Mouse (Mus musculus) lung, embryonic 14.5 days (tissue): Measurements from ENCODE around the gene 4930444G20Rik. TPM values are rescaled to one million over a fixed set of nuclear protein-coding genes. Genes with fewer than 3 reads are reported as not detected.
"Not testable (repeated sequence)": the region's sequence is repeated elsewhere in the genome, so short reads cannot be mapped to it uniquely, and the experiment has no call there.

Source experiments
- ATAC-seq: fragments of 200-750 bp; cut with Nextera tagmentation; 2 replicates; pipeline ENCODE4 v1.8.0; 2017; ENCODE audit warnings: mild to moderate bottlenecking, moderate TSS enrichment, moderate library complexity; ENCODE audit not compliant: insufficient read depth
- DNase-seq: peaks from one replicate; pipeline ENCODE4 v3.0.0-alpha.2; 2015
- H3K27ac ChIP-seq: fragments of 300-500 bp; sonication (generic); 2 replicates; pipeline ENCODE4 v1.5.1; 2014; ENCODE audit warnings: low read depth, mild to moderate bottlenecking, moderate library complexity
- H3K27me3 ChIP-seq: fragments of 300-500 bp; sonication (generic); 2 replicates; pipeline ENCODE4 v1.6.1; 2014; ENCODE audit warnings: low read length, control low read depth; ENCODE audit not compliant: insufficient read depth
- H3K36me3 ChIP-seq: fragments of 300-500 bp; sonication (generic); 2 replicates; pipeline ENCODE4 v1.6.1; 2014; ENCODE audit warnings: control low read depth; ENCODE audit not compliant: insufficient read depth
- H3K4me1 ChIP-seq: fragments of 300-500 bp; sonication (generic); 2 replicates; pipeline ENCODE4 v1.6.1; 2014; ENCODE audit warnings: antibody characterized with exemption, control low read depth; ENCODE audit not compliant: insufficient read depth
- H3K4me2 ChIP-seq: fragments of 300-500 bp; sonication (generic); 2 replicates; pipeline ENCODE4 v1.6.1; 2014; ENCODE audit warnings: mild to moderate bottlenecking
- H3K4me3 ChIP-seq: fragments of 300-500 bp; sonication (generic); 2 replicates; pipeline ENCODE4 v1.5.1; 2014; ENCODE audit warnings: low read depth, low read length
- H3K9ac ChIP-seq: fragments of 300-500 bp; sonication (generic); 2 replicates; pipeline ENCODE4 v1.6.1; 2014
- H3K9me3 ChIP-seq: fragments of 300-500 bp; sonication (generic); 2 replicates; pipeline ENCODE4 v1.6.1; 2016; ENCODE audit warnings: low read depth, low read length, control low read depth
- CTCF ChIP-seq: IDR thresholded peaks from 2 replicates; pipeline ENCODE4 v1.5.1; 2016; ENCODE audit warnings: antibody characterized with exemption, low read depth
- WGBS: fragments of 180-500 bp; shearing (Covaris S2); extraction: QIAGEN DNeasy Blood & Tissue Kit; methylation state at CpG from one replicate; pipeline ENCODE4 v1.1.7; 2014; 5-methylcytosine and 5-hydroxymethylcytosine counted together
- polyA plus RNA-seq: library from polyadenylated mRNA; unstranded; fragments of >200 nt; fragmentation: Nextera tagmentation; extraction: Ambion mirVana; gene quantifications from 2 replicates; pipeline ENCODE4 v1.2.1, GENCODE M21; 2014

4930444G20Rik gene
- polyA plus RNA-seq, 1 experiment from 2014 or later, result not detected

DNA sequence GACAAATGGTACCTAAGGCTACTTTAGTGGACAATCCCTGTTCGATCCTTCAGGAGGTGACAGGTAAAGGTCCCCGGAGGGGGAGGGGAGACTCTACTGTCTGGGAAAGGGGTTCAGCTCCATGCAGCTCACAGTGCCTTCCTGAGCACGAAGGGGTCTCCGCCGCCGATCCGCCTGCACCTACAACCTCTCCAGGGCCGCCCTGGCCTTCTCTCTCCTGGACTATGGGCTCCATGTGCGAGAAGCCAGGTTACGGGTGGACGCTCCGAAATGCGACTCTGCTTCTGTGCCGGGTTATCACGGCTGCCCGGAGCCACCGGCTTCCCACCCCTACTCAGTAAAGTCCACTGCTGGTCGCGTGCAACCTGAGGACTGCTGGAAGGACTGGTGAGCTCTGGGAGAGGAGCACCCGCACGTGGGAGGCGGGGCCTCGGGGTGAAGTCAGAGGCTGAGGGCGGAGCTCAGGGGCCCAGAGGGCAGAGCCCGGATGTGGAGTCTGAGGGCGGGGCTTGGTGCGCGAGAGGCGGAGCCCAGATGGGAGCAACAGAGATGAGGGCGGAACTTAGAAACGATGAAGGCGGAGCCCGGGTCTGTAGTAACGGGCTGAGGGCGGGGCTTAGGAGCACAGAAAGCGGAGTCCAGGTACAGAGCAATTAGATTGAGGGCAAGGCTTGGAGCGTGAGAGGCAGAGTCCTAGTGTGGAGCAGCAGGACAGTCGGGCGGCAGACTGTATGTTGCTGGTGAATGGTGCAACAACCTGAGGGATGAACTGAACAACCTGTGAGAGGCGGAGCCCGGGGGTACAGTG, 9.5 kb downstream of the 4930444G20Rik start:
- Histone ChIP-seq H3K4me1 (no peaks in the 10 kb centered on the region), H3K27me3 (no peaks in the 10 kb centered on the region), H3K4me2 (peak overlapping the region; percentile 76), H3K27ac (no peak overlapping the region), H3K9me3 (no peaks in the 10 kb centered on the region), H3K9ac (peak overlapping the region; percentile 46), H3K36me3 (no peaks in the 10 kb centered on the region), H3K4me3 (peak overlapping the region; percentile 49)
- DNase-seq, result peak; percentile 97
- no peak for TF ChIP-seq CTCF
- peak; percentile 98 for ATAC-seq
- WGBS, result 7% methylated on average over 41 of the region's 41 CpGs

DNA sequence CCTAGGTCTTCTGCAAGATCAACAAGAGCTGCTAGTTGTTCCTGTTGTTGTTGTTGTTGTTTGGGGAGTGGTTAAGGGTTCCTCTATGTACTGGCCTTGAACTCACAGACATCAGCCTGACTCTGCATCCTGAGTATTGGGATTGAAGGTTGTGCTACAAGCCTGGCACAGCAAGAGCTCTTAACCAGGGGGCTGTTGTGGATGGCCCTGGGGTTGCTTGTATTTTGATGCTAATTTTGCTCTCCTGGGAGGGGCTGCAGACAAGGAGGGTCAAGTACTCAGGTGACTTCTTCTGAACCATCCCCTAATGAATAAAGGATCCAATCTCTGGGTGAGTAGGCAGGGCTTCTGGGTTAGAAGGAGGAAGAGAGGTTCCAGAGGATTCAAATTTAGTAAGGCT, 12.6 kb downstream of the 4930444G20Rik start:
- no peaks in the 10 kb centered on the region for H3K4me1 ChIP-seq
- no peaks in the 10 kb centered on the region for H3K27me3 ChIP-seq
- no peak overlapping the region for H3K27ac ChIP-seq
- H3K36me3 ChIP-seq, result no peaks in the 10 kb centered on the region
- no peak for TF ChIP-seq CTCF
- no peak for DNase-seq
- H3K4me2 ChIP-seq, result no peak overlapping the region
- no peaks in the 10 kb centered on the region for H3K9me3 ChIP-seq
- H3K4me3 ChIP-seq, result no peak overlapping the region
- ATAC-seq, result no peak
- H3K9ac ChIP-seq, result no peak overlapping the region

DNA sequence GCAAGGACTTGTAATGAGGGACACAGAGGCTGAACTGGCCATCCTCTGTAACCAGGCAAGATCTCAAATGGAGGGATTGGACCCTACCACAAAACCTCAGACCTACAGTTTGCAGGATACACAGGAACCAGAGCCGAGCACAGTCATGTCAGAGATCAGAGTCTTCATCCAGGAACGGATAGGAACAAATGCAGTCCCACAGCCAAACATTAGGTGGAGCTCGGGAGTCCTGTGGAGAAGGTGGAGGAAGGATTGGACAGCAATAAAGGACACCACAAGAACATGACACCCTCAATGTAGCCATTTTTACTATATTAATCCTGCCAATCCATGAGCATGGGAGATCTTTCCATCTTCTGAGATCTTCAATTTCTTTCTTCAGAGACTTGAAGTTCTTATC, 31.6 kb downstream of the 4930444G20Rik start:
- peak; percentile 77 for DNase-seq
- not testable (repeated sequence) for ATAC-seq, H3K36me3 ChIP-seq, H3K9me3 ChIP-seq, H3K4me1 ChIP-seq, H3K4me2 ChIP-seq, H3K4me3 ChIP-seq, H3K27me3 ChIP-seq, H3K9ac ChIP-seq, H3K27ac ChIP-seq
- WGBS, result 7% methylated on average over 3 of the region's 3 CpGs
- TF ChIP-seq CTCF, result peak; percentile 73

DNA sequence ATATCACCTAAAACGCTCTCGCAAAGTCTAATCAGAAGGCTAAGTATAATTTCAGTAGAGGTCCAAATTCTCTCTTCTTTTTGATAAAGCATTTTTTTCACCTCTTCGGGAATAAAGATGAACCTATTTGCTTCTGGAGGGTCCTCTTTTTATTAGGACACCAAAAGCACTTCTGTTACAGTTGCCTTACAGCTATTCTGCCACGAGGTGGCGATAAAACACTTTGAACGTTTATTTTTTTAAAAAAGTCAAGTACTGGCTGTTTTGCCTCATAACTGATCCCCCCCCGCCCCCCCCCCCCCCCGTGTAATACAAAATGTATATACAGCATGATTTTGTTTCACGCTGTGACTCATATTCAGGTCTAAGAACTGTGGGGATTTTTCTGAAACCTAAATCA, 33.6 kb downstream of the 4930444G20Rik start:
- 10% methylated on average over 9 of the region's 9 CpGs for WGBS

DNA sequence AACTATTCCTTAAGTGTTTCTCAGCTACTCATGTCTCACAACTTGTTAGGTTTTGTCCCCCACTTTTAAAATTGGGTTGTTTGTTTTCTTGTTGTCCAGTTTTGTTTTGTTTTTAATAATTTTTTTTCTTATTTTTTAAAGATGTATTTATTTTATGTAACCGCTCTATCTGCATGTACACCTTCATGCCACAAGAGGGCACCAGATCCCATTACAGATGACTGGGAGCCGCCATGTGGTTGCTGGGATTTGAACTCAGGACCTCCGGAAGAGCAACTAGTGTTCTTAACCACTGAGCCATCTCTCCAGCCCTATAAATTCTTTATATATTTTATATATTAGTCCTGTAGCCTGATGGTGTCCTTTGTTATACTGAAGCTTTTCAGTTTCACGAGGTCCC, 49.3 kb downstream of the 4930444G20Rik start:
- Histone ChIP-seq H3K4me3 (no peak overlapping the region), H3K4me1 (no peaks in the 10 kb centered on the region), H3K27me3 (no peaks in the 10 kb centered on the region), H3K9ac (no peak overlapping the region), H3K9me3 (no peaks in the 10 kb centered on the region), H3K36me3 (no peaks in the 10 kb centered on the region), H3K27ac (no peak overlapping the region), H3K4me2 (no peak overlapping the region)
- 95% methylated on average over 4 of the region's 4 CpGs for WGBS
- TF ChIP-seq CTCF, result peak; percentile 27
- ATAC-seq (no peak), DNase-seq (no peak)

More for the DNA sequence above, 33.6 kb downstream of the 4930444G20Rik start:
- DNase-seq (peak; percentile 79), ATAC-seq (no peak)
- no peak overlapping the region for H3K27ac ChIP-seq
- peak; percentile 48 for TF ChIP-seq CTCF
- H3K9ac ChIP-seq, result no peak overlapping the region
- H3K4me3 ChIP-seq, result no peak overlapping the region
- no peaks in the 10 kb centered on the region for H3K27me3 ChIP-seq
- no peaks in the 10 kb centered on the region for H3K4me1 ChIP-seq
- H3K36me3 ChIP-seq, result no peaks in the 10 kb centered on the region
- H3K4me2 ChIP-seq, result no peak overlapping the region
- no peaks in the 10 kb centered on the region for H3K9me3 ChIP-seq

DNA sequence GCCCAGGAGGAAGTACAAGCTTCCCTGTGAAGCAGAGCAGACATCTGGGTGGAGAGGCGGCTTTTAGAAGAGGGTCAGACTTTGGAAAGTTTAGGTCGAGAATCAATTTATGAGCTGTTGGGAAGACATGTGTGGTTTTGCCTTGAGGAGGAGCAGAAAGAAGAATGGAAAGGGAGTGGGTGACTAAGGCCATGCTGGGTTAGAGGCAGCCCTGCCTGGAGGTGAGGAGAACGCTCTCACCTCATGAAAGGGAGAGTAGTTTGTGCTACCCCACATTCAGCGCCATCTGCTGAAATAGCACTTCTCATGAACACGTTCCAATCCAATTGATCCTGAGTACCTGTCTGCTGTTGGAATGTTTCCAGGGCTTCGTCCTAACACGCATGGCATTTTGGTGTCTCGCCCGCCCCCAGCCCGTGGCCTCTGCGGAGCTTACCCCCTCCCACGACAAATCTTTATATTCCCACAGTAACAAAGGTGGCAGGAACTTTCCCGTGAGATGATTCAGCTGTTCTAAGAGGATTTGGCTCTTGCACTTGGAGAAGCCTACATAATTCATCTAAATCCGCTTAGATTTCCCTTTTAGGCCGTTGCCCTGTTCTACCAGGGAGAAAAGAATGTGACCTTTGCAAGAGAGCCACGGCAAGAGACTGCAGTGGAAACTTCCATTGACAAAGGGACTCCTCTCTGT, 50.3 kb downstream of the 4930444G20Rik start:
- H3K9ac ChIP-seq, result no peak overlapping the region
- ATAC-seq, result no peak
- no peaks in the 10 kb centered on the region for H3K9me3 ChIP-seq
- no peaks in the 10 kb centered on the region for H3K36me3 ChIP-seq
- no peak for DNase-seq
- no peaks in the 10 kb centered on the region for H3K27me3 ChIP-seq
- no peak overlapping the region for H3K4me3 ChIP-seq
- no peak overlapping the region for H3K27ac ChIP-seq
- H3K4me2 ChIP-seq, result no peak overlapping the region
- no peak for TF ChIP-seq CTCF
- no peaks in the 10 kb centered on the region for H3K4me1 ChIP-seq
- 39% methylated on average over 16 of the region's 16 CpGs for WGBS

Other genes with a start within 250 kb of the 4930444G20Rik start
- gene Sgk1, start 185.9 kb downstream of the 4930444G20Rik start, polyA plus RNA-seq, result 32.6 and 36.6 TPM in 2 replicates
- gene E030030I06Rik, start 81.2 kb upstream of the 4930444G20Rik start, polyA plus RNA-seq, result 19.1 and 26.0 TPM in 2 replicates
- 9.3 and 9.4 TPM in 2 replicates for gene Raet1e, start 90.5 kb upstream of the 4930444G20Rik start, polyA plus RNA-seq
- 0.99 and 1.1 TPM in 2 replicates for gene H60b, start 90.5 kb upstream of the 4930444G20Rik start, polyA plus RNA-seq